Mouse (Mus musculus): ENCODE data around the gene Mt1.
"Not testable (repeated sequence)": the region's sequence is repeated elsewhere in the genome, so short reads cannot be mapped to it uniquely, and the experiment has no call there.

Gene Mt1

GRCm38 (mm10) chr8:94178857-94179712, at the start of gene Mt1:
Gene Mt1, plus strand, starts transcription at chr8:94179082.
- DNase-seq (ENCODE audit: low read depth, low spot score) = peak; percentile 98

DNA sequence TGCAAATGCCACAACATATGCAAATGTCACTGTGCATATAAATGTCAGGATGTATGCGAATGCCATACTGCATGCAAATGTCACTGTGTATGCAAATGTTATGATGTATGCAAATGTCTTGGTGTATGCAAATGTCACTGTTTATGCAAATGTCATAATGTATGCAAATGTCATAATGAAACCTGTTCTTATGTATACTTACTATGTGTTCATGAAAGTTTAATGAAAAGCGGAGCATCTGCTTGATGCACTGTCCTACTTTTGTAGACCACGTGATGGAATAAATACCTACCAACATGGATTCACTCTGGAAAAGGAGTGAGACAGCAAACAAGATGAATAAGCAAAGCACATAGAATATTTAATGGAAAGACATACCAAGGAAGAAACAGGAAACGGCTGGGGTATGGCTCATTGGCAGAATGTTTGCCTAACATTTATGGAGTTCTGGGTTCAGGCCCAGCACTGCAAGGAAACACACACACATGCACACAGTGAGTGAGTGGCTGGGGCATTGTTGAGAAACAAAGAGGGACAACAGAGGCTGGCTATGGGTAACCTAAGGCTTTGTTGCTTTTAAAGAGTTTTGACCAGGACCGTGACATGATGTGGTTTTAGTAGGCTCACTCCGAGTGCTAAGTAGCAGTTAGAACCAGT, 49.6 kb upstream of the Mt1 start:
- no peak for DNase-seq (ENCODE audit: low read depth, low spot score)

- no peak for DNase-seq (ENCODE audit: low read depth, low spot score)
Measured at GRCm38 (mm10) chr8:94130126-94130525, 48.8 kb upstream of the Mt1 start.

DNA sequence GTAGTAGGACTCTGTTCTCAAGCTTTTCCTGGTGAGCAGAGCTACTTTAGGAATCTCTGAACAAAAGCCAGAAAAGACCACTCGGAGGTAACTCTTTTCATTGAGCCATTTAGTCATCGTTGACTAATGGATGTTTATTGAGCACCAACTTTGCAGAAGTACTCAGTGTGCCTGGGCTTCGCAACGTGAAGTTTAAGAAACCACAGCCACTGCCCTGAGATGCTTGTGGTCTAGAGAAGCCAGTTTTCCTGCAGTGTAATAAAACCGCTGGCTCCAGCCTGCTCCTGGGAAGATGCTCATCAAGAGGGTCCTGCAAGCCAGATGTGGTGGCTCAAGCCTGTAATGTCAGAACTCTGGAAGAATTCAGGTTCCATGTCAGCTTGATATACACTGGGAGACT, 46.8 kb upstream of the Mt1 start:
- DNase-seq (ENCODE audit: low read depth, low spot score) = no peak

DNA sequence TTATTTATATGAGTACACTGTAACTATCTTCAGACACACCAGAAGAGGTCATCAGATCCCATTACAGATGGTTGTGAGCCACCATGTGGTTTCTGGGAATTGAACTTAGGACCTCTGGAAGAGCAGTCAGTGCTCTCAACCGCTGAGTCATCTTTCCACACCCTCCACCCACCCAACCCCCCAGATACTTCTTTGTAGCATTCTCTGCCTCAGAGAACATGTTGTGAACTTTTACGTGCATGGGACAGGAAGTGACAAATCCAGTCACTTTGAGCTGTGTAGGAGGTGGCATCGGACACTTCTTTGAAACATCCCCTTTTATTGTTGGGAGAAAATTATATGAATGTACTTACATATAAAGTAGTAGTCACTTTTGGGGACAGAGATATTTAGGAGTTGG, 44.3 kb upstream of the Mt1 start:
- not testable (repeated sequence) for DNase-seq (ENCODE audit: low read depth, low spot score)

- no peak for DNase-seq (ENCODE audit: low read depth, low spot score)
Measured at GRCm38 (mm10) chr8:94135556-94135955, 43.3 kb upstream of the Mt1 start.

DNA sequence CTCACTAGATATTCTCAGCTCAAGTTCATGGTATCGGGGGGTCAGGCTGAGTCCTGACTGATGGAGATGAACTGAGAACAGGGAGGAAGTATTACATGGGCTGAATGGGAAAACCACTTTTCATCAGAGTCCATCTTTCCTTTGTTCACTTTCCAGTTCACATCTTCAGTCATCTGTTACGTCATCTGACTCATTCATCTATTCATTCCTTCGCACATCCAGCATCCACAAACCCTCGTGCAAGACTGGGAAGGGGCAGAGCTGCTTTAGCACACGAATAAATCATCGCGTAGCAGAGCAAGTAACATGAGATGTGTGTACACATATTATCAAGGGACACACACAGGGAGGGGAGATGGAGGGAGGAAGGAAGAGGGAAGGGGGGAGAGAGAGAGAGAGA, 42.7 kb upstream of the Mt1 start:
- no peak for DNase-seq (ENCODE audit: low read depth, low spot score)

DNA sequence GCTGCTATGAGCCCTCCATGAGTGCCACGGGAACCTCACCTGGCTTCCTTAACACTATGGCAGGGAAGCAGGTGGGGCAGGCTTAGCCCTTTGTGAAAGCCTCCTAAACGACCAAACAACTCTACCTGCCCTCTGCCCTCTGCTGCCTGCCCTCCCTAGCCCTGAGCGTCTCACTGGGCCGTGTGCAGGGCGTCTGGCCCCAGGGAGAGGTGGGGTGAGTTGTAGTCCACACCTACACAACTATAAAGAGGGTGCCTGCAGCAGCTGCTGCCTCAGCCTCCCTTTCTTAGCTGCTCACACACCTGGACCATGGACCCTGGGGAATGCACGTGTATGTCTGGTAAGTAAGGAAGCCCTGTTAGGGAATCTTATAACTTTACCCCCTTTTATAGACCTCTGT, 41.9 kb upstream of the Mt1 start, which contains the start of gene Mt4:
TSS of gene Mt4 (plus strand) at position 265 of the 400 bp plus-strand sequence.
- no peak for DNase-seq (ENCODE audit: low read depth, low spot score)

- DNase-seq (ENCODE audit: low read depth, low spot score) = no peak
Measured at GRCm38 (mm10) chr8:94140266-94140795, 38.6 kb upstream of the Mt1 start.

GRCm38 (mm10) chr8:94148236-94148635, 30.6 kb upstream of the Mt1 start:
- DNase-seq (ENCODE audit: low read depth, low spot score) = no peak

GRCm38 (mm10) chr8:94150925-94151324, 28.0 kb upstream of the Mt1 start:
- DNase-seq (ENCODE audit: low read depth, low spot score) = peak; percentile 84

- no peak for DNase-seq (ENCODE audit: low read depth, low spot score)
Measured at GRCm38 (mm10) chr8:94152513-94153300, 26.2 kb upstream of the Mt1 start, which contains the start of gene Mt3. Gene Mt3, plus strand, starts transcription at chr8:94152607.

- DNase-seq (ENCODE audit: low read depth, low spot score) = no peak
Measured at GRCm38 (mm10) chr8:94153451-94153850, 25.4 kb upstream of the Mt1 start.

GRCm38 (mm10) chr8:94154537-94154936, 24.3 kb upstream of the Mt1 start:
- no peak for DNase-seq (ENCODE audit: low read depth, low spot score)

GRCm38 (mm10) chr8:94156092-94156491, 22.8 kb upstream of the Mt1 start:
- DNase-seq (ENCODE audit: low read depth, low spot score) = no peak

GRCm38 (mm10) chr8:94165772-94166171, 13.1 kb upstream of the Mt1 start:
- not testable (repeated sequence) for DNase-seq (ENCODE audit: low read depth, low spot score)

- DNase-seq (ENCODE audit: low read depth, low spot score) = peak; percentile 90
Measured at GRCm38 (mm10) chr8:94167244-94167643, 11.6 kb upstream of the Mt1 start.

- DNase-seq (ENCODE audit: low read depth, low spot score) = peak; percentile 69
Measured at GRCm38 (mm10) chr8:94169547-94169946, 9.3 kb upstream of the Mt1 start.

DNA sequence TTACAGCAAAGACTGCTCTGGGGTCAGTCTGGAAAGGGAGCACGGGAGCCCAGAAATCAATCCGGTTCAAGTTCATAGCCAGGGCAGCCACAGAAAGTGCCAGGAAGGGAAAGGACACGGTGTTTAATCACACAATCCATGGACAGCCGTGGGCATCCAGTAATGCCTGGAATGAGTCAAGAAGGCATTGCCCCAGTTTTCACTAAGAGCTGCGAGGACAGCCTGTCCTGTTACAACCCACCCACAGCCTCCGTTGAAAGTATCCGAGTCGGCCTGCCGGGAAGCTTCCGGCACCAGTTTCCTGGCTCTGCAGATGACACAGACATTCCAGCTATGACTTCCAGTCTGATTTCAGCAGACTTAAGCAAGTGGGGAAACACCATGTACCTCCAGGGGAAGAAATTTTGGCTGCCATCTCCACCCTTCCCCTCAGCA, 7.5 kb upstream of the Mt1 start:
- no peak for DNase-seq (ENCODE audit: low read depth, low spot score)

- DNase-seq (ENCODE audit: low read depth, low spot score) = peak; percentile 92
Measured at GRCm38 (mm10) chr8:94172075-94172808, 6.6 kb upstream of the Mt1 start, which contains the start of gene Mt2. Gene Mt2, plus strand, starts transcription at chr8:94172664.

Data from c-Kit-negative CD71-positive TER-119-positive erythroid progenitor cells, embryonic 14.5 days (primary cell).